Mouse (Mus musculus): ENCODE results near the gene Nap1l1. TPM values are rescaled to one million over a fixed set of nuclear protein-coding genes. Genes with fewer than 3 reads are reported as not detected.
"Not testable (repeated sequence)": the region's sequence is repeated elsewhere in the genome, so short reads cannot be mapped to it uniquely, and the experiment has no call there.

Nap1l1 gene
- polyA plus RNA-seq (2016; fragmentation: Nextera tagmentation; extraction: Ambion mirVana): 265 and 269 TPM in 2 replicates

DNA sequence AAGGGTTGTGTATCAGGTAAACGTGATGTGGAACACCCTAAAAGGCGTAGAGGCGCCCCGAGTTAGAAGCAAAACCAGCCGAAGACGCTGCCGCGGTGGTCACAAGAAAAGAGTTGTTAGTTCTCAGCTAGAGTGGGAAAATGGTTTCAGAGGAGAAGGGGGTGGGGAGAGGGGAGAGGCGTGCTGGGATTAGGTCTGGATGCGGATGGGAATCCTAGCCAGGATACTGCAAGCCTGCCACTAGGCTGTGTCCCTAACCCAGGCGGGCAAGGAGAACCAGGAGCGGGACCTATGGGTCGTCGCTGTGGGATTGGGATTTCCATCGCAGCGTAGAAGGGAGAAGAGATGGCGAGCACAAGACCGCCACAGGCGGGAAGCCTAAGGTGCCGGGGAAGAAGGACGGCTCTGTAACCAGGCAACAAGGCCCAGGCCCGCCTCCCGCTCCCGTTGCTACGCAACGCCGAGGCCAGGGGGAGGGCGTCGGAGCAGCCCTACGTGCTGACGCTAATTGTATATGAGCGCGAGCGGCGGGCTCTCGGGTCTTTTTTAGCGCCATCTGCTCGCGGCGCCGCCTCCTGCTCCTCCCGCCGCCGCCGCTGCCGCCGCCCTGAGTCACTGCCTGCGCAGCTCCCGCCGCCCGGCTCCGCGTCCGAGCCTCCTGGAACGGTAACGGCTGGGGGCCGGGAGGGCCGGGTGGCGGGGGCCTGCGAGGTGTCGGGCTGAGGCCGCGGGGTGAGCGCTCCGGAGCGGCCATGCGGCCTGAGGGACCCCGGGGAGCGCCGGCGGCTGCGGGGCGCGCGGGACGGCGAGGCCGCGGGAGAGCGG lies at the start of gene Nap1l1:
Gene Nap1l1, plus strand, starts transcription at position 538 of the 825 bp plus-strand sequence.
- under 1% methylated on average over 64 of the region's 80 CpGs for whole genome bisulfite sequencing

DNA sequence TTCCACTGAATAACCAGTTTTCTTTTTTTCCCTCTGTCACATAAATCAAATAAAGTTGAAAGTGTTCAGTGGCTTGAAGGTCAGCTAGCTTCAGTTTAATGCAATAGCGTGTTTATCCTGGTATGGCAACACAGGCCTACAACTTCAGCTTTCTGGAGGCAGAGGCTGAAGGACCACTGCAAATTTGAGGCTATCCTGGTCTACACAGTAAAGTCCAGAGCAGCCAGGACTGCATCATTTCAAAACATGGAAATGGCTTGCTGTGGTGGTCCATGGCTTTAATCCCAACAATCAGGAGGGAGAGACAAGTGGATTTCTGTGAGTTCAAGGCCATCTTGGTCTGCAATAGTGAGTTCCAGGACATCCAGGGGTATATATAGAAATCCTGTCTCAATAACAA lies 46.5 kb upstream of the Nap1l1 start:
- no peak for ATAC-seq (ENCODE audit: low FRiP score)
- Histone ChIP-seq H3K36me3 (no peaks in the 10 kb centered on the region), H3K4me2 (replicated peaks) (no peak overlapping the region), H3K9me3 (replicated peaks) (no peaks in the 10 kb centered on the region), H3K4me3 (no peak overlapping the region), H3K27me3 (no peaks in the 10 kb centered on the region), H3K4me1 (peaks cover 12% of the 10 kb centered on the region), H3K27ac (no peak overlapping the region), H3K9ac (no peak overlapping the region)
- 93% methylated on average over 1 of the region's 1 CpGs for WGBS

More for the DNA sequence above, at the start of gene Nap1l1:
- peak; percentile 100 for ATAC-seq (ENCODE audit: low FRiP score)
- H3K4me1 ChIP-seq: peaks cover 25% of the 10 kb centered on the region
- no peaks in the 10 kb centered on the region for H3K36me3 ChIP-seq
- peak within 1 kb of the TSS; percentile 99 for H3K27ac ChIP-seq
- no peaks in the 10 kb centered on the region for H3K27me3 ChIP-seq
- H3K4me2 ChIP-seq (replicated peaks): peak within 1 kb of the TSS; percentile 70
- peak within 1 kb of the TSS; percentile 98 for H3K9ac ChIP-seq
- no peaks in the 10 kb centered on the region for H3K9me3 ChIP-seq (replicated peaks)
- peak within 1 kb of the TSS; percentile 97 for H3K4me3 ChIP-seq

DNA sequence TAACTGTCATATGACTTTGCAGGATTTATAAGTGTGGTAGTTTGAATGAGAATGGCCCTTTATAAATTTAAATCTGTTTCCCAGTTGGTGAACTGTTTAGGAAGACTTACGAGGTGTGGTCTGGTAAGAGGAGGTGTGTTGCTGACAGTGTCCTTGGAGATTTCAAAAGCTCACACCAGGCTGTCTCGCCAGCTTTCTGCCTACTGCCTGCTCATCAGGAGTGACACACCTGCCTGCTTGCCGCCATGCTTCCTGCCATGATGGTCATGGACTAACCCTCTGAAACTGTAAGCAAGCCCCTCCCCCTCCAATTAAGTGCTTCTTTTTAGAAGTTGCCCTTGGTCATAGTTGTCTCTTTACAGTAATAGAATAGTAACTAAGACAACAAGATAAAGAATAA lies 39.5 kb upstream of the Nap1l1 start:
- no peak for ATAC-seq (ENCODE audit: low FRiP score)
- 87% methylated on average over 3 of the region's 3 CpGs for WGBS
- Histone ChIP-seq H3K27me3 (no peaks in the 10 kb centered on the region), H3K36me3 (no peaks in the 10 kb centered on the region), H3K27ac (no peak overlapping the region), H3K4me3 (no peak overlapping the region), H3K4me2 (replicated peaks) (no peak overlapping the region), H3K9me3 (replicated peaks) (no peaks in the 10 kb centered on the region), H3K4me1 (no peaks in the 10 kb centered on the region), H3K9ac (no peak overlapping the region)

DNA sequence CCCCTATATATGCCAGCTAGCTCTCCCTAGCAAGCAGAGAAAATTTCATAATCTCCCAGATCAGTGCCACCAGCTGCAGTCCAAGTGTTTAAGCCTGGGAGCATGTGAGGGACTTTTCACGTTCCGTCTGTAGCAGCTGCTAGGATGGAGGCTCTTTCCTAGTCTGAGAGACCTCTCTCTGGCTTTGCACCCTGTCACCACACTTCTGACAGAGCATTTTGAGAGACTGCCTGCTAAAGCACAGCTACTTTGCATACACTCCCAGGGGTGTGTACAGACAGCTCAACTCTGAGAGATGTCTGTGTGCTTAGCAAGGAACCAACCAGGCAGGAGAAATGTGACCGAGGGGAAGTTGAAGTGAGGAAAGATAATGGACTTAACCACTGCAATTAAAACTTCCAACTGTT lies 32.0 kb upstream of the Nap1l1 start:
- Histone ChIP-seq H3K9ac (no peak overlapping the region), H3K9me3 (replicated peaks) (no peaks in the 10 kb centered on the region), H3K27me3 (no peaks in the 10 kb centered on the region), H3K4me3 (no peak overlapping the region), H3K4me2 (replicated peaks) (no peak overlapping the region), H3K4me1 (no peaks in the 10 kb centered on the region), H3K27ac (no peak overlapping the region), H3K36me3 (no peaks in the 10 kb centered on the region)
- no peak for ATAC-seq (ENCODE audit: low FRiP score)
- 78% methylated on average over 3 of the region's 3 CpGs for WGBS

DNA sequence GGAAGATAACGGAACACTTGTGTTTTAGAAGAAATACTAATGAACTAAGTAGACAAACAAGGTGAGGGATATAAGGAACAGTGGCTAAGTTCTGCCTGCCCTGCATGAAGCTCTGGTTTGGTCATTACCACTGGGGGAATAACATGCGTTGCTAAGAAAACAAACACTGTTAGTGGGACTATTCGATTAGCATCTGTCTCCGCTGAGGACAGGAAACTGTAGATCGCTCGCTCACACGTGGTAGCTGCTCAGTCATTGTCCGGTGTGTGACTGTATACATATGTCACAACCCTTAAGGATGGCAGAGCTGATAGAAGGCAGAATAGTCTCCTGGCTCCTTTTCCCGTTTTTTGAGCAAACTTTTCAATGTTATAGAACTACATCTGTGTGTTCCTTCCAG lies 28.8 kb upstream of the Nap1l1 start:
- Histone ChIP-seq H3K9me3 (replicated peaks) (no peaks in the 10 kb centered on the region), H3K27ac (no peak overlapping the region), H3K9ac (no peak overlapping the region), H3K4me1 (no peaks in the 10 kb centered on the region), H3K4me3 (no peak overlapping the region), H3K36me3 (no peaks in the 10 kb centered on the region), H3K4me2 (replicated peaks) (no peak overlapping the region), H3K27me3 (no peaks in the 10 kb centered on the region)
- no peak for ATAC-seq (ENCODE audit: low FRiP score)
- WGBS: 69% methylated on average over 9 of the region's 9 CpGs

DNA sequence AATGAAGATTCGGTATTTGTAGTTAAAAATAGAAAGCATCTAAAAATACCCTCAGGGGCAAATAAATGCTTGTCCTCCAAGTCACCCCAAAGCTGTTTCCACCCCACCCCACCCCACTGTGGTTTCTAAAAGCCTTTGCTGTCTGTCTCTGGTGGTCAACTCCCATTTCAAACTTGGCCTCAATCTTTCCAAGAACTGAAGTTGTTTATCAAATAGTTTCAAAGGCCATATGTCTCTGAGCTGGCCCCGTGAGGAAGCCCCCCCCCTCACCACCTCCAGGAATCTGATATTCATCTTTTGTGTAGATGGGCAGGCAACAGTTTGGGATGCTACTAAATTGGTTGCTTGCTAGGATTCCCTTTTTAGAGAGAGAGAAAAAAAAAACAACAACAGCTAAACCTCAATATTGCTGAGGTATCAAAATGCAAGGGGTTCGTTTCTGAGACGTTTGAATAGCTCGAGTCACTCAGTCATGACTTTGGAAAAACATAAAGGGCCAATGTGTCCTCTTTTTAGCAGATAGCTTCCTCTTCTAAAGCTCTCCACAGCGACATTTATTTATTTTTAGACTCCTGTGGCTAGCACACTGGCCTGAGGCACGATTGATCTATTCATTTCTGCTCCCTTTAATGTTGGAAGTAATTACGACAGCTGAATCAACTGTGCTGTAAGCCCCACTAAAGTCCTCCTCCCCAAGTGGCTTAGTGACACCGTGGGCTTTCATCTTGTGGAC lies 26.9 kb upstream of the Nap1l1 start:
- H3K9ac ChIP-seq: no peak overlapping the region
- H3K4me2 ChIP-seq (replicated peaks): no peak overlapping the region
- H3K4me3 ChIP-seq: no peak overlapping the region
- H3K36me3 ChIP-seq: no peaks in the 10 kb centered on the region
- no peaks in the 10 kb centered on the region for H3K9me3 ChIP-seq (replicated peaks)
- 41% methylated on average over 9 of the region's 9 CpGs for WGBS
- no peak for ATAC-seq (ENCODE audit: low FRiP score)
- no peaks in the 10 kb centered on the region for H3K27me3 ChIP-seq
- H3K27ac ChIP-seq: no peak overlapping the region
- no peaks in the 10 kb centered on the region for H3K4me1 ChIP-seq

DNA sequence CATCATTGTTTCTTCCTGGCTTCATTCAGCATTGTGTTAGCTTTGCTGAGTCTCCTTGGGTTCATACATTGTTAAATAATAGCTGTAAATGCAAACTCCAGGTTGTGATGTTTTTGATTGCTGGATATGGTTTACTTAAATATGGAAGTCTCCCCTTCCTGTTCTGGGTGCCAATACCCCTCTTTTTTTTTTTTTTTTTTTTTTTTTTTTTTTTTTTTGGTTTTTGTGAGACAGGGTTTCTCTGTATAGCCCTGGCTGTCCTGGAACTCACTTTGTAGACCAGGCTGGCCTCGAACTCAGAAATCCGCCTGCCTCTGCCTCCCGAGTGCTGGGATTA lies 26.4 kb upstream of the Nap1l1 start:
- 96% methylated on average over 3 of the region's 3 CpGs for WGBS
- H3K9ac ChIP-seq, H3K27ac ChIP-seq: not testable (repeated sequence)

DNA sequence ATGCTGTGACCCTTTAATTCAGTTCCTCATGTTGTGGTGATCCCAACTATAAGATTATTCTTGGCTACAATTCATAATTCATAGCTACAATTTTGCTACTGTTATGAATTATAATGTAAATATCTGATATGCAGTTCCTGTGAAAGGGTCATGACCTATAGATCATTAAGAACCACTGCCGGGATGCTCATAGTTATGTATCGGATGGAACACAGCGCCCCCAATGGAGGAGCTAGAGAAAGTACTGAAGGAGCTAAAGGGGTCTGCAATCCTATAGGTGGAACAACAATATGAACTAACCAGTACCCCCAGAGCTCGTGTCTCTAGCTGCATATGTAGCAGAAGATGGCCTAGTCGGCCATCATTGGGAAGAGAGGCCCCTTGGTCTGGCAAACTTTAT lies 23.4 kb upstream of the Nap1l1 start:
- H3K4me2 ChIP-seq (replicated peaks): not testable (repeated sequence)
- 67% methylated on average over 5 of the region's 5 CpGs for WGBS

More for the DNA sequence above, 26.4 kb upstream of the Nap1l1 start:
- H3K9me3 ChIP-seq (replicated peaks); H3K4me3 ChIP-seq; H3K4me2 ChIP-seq (replicated peaks); ATAC-seq (ENCODE audit: low FRiP score); H3K4me1 ChIP-seq; H3K36me3 ChIP-seq; H3K27me3 ChIP-seq: not testable (repeated sequence)

DNA sequence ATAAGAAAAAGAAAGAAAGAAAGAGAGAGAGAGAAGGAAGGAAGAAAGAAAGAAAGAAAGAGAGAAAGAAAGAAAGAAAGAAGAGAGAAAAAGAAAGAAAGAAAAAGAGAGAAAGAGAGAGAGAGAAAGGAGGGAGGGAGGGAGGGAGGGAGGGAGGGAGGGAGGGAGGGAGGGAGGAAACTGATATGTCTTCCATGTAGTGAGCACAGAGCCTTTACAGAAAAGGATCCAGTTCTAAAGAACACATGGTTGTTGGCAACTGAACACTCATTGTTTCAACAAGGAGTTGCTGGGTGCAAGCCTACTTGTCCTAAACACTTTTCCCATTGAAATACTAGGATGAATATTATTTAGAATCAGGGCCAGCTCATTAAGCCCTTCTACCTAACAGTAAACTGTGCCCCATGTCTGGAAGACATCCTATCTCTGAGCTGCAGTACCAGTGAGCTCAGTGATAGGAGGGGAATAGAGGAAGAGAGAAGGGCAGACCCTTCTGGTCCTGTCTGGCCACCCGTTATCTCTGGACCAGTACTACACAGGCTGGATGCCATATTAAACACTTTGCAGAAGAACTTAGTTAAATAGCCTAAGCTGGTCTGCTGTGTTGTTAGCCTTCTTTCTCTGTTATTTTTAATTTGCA lies 21.2 kb upstream of the Nap1l1 start:
- Histone ChIP-seq H3K27me3 (no peaks in the 10 kb centered on the region), H3K4me3 (no peak overlapping the region), H3K9ac (no peak overlapping the region), H3K9me3 (replicated peaks) (no peaks in the 10 kb centered on the region), H3K27ac (no peak overlapping the region), H3K4me2 (replicated peaks) (no peak overlapping the region), H3K4me1 (no peaks in the 10 kb centered on the region), H3K36me3 (no peaks in the 10 kb centered on the region)
- WGBS: 92% methylated on average over 1 of the region's 1 CpGs
- no peak for ATAC-seq (ENCODE audit: low FRiP score)

More for the DNA sequence above, 23.4 kb upstream of the Nap1l1 start:
- not testable (repeated sequence) for H3K9ac ChIP-seq; H3K4me3 ChIP-seq; H3K9me3 ChIP-seq (replicated peaks); H3K27ac ChIP-seq; ATAC-seq (ENCODE audit: low FRiP score); H3K27me3 ChIP-seq; H3K4me1 ChIP-seq; H3K36me3 ChIP-seq

DNA sequence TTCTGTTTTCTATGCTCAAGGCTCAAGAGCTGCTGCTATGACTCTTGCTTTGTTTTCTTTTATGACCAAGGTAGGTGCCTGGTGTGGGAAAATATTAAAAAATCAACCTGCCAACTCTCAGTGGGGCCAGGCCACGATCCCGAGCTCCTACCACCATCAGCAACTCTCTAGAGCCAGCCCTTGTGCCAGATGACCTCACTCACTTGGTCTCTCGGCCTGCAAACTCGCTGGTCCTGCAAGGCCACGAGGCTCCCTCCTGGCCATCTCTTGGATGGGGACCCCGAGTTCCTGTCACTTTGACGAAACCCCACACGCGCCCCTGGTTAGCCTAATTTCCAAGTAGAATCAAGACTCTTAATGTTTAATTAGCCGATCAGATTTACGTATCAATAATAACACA lies 20.6 kb upstream of the Nap1l1 start:
- Histone ChIP-seq H3K36me3 (no peaks in the 10 kb centered on the region), H3K4me1 (no peaks in the 10 kb centered on the region), H3K4me3 (no peak overlapping the region), H3K4me2 (replicated peaks) (no peak overlapping the region), H3K27me3 (no peaks in the 10 kb centered on the region), H3K27ac (no peak overlapping the region), H3K9ac (no peak overlapping the region), H3K9me3 (replicated peaks) (no peaks in the 10 kb centered on the region)
- 89% methylated on average over 11 of the region's 11 CpGs for WGBS
- ATAC-seq (ENCODE audit: low FRiP score): no peak

DNA sequence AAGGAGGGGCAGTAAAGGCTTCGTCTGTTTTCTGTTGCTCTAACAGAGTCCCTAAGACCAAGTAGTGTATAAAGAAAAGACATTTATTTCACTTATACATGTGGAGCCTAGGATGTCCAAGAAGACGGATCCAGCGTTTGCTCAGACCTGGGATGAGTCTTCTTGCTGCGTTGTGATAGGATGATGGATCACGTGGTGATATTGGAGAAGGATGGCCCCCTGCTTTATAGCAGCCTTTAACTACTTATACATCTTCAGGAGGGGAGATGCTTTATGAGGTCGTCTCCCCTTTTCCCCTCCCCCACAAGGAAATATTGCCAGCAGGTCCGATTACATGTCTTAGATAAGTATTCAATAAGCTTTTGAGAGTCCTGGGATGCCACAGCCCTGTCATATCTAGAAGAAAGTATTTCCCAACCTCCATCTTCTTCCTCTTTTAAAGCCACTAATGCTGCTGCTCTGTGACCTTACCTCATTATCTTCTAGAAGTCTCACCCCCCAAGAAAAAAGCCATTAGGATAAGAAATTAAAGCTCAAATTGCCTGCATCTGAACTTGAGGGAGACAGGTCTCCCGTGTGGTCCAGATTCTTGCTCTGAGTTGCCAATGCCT lies 18.2 kb upstream of the Nap1l1 start:
- Histone ChIP-seq H3K36me3 (no peaks in the 10 kb centered on the region), H3K9ac (no peak overlapping the region), H3K4me2 (replicated peaks) (no peak overlapping the region), H3K4me3 (no peak overlapping the region), H3K27me3 (no peaks in the 10 kb centered on the region), H3K9me3 (replicated peaks) (no peaks in the 10 kb centered on the region), H3K4me1 (peaks cover 4% of the 10 kb centered on the region), H3K27ac (no peak overlapping the region)
- WGBS: 84% methylated on average over 8 of the region's 8 CpGs
- ATAC-seq (ENCODE audit: low FRiP score): no peak

DNA sequence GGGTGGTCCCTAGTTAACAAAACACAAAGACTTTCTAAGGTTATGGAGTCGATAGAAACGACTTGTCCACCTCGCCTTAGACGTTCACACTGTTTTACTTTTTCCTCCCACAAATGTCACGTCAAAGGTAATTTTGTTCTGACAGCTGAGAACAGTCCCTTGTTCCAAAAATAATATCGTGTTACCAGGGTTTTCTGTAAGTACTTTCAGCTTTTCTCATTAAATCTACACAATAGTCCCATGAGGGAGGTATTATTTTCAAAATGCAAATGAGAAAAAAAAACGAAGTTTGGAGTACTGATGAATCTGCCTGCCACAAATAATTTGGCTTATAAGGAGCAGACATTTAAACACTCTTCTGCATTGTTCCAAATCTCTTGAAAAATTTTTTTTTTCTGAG lies 14.9 kb upstream of the Nap1l1 start:
- H3K27ac ChIP-seq: no peak overlapping the region
- WGBS: 68% methylated on average over 7 of the region's 7 CpGs

More for the DNA sequence above, 14.9 kb upstream of the Nap1l1 start:
- Histone ChIP-seq H3K4me3 (no peak overlapping the region), H3K9me3 (replicated peaks) (no peaks in the 10 kb centered on the region), H3K4me2 (replicated peaks) (no peak overlapping the region), H3K27me3 (no peaks in the 10 kb centered on the region), H3K9ac (no peak overlapping the region), H3K36me3 (no peaks in the 10 kb centered on the region), H3K4me1 (peaks cover 8% of the 10 kb centered on the region)
- no peak for ATAC-seq (ENCODE audit: low FRiP score)
